Mouse (Mus musculus): ENCODE measurements around the gene Thap8. TPM values are rescaled to one million over a fixed set of nuclear protein-coding genes. Genes with fewer than 3 reads are reported as not detected.

Thap8 gene
- polyA plus RNA-seq, 1 experiment from 2014 or later, result 0.22 TPM

DNA sequence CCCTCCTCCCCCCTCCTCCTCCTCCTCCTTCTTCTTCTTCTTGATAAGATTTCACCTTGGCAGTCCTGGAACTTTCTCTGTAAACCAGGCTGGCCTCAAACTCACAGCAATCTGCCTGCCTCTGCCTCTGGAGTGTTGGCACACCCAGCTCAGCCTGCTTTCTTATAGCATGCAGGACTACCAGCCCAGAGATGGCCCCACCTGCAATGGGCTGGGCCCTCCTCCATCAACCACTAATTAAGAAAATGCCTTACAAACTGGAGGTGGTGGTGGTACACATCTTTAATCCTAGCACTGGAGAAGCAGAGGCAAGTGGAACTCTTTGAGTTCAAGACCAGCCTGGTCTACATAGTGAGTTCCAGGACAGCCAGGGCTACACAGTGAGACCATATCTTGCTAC is 46.5 kb downstream of the Thap8 start:
- no peaks in the 10 kb centered on the region; the same call in 1 of the 2 replicates for H3K4me1 ChIP-seq (replicated peaks; ENCODE audit: control insufficient read depth, insufficient read depth, low read length)
- H3K36me3 ChIP-seq (ENCODE audit: control insufficient read depth, insufficient read depth), result no peaks in the 10 kb centered on the region
- H3K4me2 ChIP-seq (replicated peaks; ENCODE audit: low read depth), result no peak overlapping the region
- H3K4me3 ChIP-seq (ENCODE audit: low read depth, low read length), result no peak overlapping the region
- H3K27me3 ChIP-seq (replicated peaks; ENCODE audit: control insufficient read depth, insufficient read depth, low read length), result peaks cover 7% of the 10 kb centered on the region; the same call in 1 of the 2 replicates
- no peak for TF ChIP-seq CTCF (IDR thresholded peaks at IDR 0.05; ENCODE audit: low read depth)
- ATAC-seq, result no peak
- no peaks in the 10 kb centered on the region for H3K9me3 ChIP-seq (ENCODE audit: control insufficient read depth)
- H3K27ac ChIP-seq (ENCODE audit: low read depth, low read length), result no peak overlapping the region
- H3K9ac ChIP-seq (ENCODE audit: low read depth, low read length), result no peak overlapping the region

DNA sequence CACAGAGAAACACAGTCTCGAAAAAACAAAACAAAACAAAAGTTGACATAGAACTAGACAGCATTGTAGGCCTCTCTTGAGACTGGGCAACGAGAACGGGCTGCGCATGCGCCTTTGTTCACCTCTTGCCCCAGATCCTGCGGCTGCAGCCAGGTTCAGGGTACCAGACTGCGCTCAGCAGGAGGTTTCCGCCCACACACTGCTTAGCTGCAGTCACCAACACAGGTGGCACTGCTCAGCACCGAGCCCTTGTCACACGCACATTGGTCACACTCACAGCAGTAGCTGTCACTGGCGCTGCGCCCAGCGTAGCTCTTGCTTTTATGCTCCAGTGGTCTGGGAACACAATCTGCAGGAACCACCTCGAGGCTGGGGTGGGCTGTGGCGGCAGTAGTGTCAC is 47.2 kb downstream of the Thap8 start:
- ATAC-seq, result no peak
- no peak for TF ChIP-seq CTCF (IDR thresholded peaks at IDR 0.05; ENCODE audit: low read depth)

DNA sequence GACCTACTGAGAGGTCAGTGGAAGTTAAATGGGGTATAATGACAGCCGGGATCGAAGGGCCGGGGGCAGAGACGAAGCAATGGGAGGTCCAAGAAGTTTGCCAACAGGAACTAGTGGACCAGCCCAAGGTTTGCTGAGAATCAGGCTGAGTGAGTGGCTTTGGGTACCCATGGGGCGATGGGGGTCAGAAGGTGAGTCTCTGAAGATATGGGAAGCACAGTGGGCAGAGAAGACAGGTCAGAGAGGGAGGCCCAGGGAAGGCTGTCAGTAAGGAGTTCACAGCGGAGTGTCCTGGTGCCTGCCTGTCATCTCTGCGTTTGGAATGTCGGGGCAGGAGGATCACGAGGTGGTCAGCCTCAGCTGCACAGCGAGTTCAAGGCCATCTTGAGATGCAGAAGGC is 48.5 kb downstream of the Thap8 start:
- H3K9me3 ChIP-seq (ENCODE audit: control insufficient read depth), result no peaks in the 10 kb centered on the region
- no peaks in the 10 kb centered on the region for H3K36me3 ChIP-seq (ENCODE audit: control insufficient read depth, insufficient read depth)
- WGBS, result 56% methylated on average over 10 of the region's 10 CpGs
- no peak overlapping the region for H3K4me3 ChIP-seq (ENCODE audit: low read depth, low read length)
- ATAC-seq, result no peak
- H3K4me1 ChIP-seq (replicated peaks; ENCODE audit: control insufficient read depth, insufficient read depth, low read length), result no peaks in the 10 kb centered on the region
- H3K27me3 ChIP-seq (replicated peaks; ENCODE audit: control insufficient read depth, insufficient read depth, low read length), result peaks cover 11% of the 10 kb centered on the region; the same call in 1 of the 2 replicates
- no peak for TF ChIP-seq CTCF (IDR thresholded peaks at IDR 0.05; ENCODE audit: low read depth)
- no peak overlapping the region for H3K9ac ChIP-seq (ENCODE audit: low read depth, low read length)
- no peak overlapping the region for H3K4me2 ChIP-seq (replicated peaks; ENCODE audit: low read depth)
- H3K27ac ChIP-seq (ENCODE audit: low read depth, low read length), result no peak overlapping the region

More for the DNA sequence above, 47.2 kb downstream of the Thap8 start:
- Histone ChIP-seq H3K9ac (ENCODE audit: low read depth, low read length) (no peak overlapping the region), H3K4me1 (replicated peaks; ENCODE audit: control insufficient read depth, insufficient read depth, low read length) (no peaks in the 10 kb centered on the region; the same call in 1 of the 2 replicates), H3K4me3 (ENCODE audit: low read depth, low read length) (no peak overlapping the region), H3K27me3 (replicated peaks; ENCODE audit: control insufficient read depth, insufficient read depth, low read length) (peaks cover 11% of the 10 kb centered on the region; the same call in 1 of the 2 replicates), H3K9me3 (ENCODE audit: control insufficient read depth) (no peaks in the 10 kb centered on the region), H3K27ac (ENCODE audit: low read depth, low read length) (no peak overlapping the region), H3K36me3 (ENCODE audit: control insufficient read depth, insufficient read depth) (no peaks in the 10 kb centered on the region), H3K4me2 (replicated peaks; ENCODE audit: low read depth) (no peak overlapping the region)
- WGBS, result 63% methylated on average over 15 of the region's 15 CpGs

DNA sequence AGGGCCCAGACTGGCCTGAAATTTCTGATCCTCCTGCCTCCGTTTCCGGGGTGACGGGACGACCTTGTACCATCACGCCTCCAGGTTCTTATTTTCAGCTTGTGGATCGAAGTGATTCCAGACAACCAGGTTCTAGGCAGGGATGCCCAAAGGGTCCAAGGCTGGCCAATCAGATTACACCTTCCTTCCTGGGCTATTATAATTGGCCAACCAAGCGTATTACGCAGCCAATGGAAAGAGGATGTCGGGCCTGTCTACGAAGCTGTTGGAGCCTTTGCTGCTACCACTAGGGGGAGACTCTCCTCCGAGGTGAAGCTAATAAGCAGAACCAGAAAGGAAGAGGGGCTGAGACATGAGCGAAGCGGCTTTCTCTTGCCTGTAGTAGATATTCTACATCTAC is 52.0 kb downstream of the Thap8 start:
- peak; percentile 87 for TF ChIP-seq CTCF (IDR thresholded peaks at IDR 0.05; ENCODE audit: low read depth)
- Histone ChIP-seq H3K27me3 (replicated peaks; ENCODE audit: control insufficient read depth, insufficient read depth, low read length) (peaks cover 18% of the 10 kb centered on the region; the same call in 1 of the 2 replicates), H3K4me1 (replicated peaks; ENCODE audit: control insufficient read depth, insufficient read depth, low read length) (peaks cover 4% of the 10 kb centered on the region; the same call in 1 of the 2 replicates), H3K9me3 (ENCODE audit: control insufficient read depth) (no peaks in the 10 kb centered on the region), H3K9ac (ENCODE audit: low read depth, low read length) (no peak overlapping the region), H3K27ac (ENCODE audit: low read depth, low read length) (no peak overlapping the region), H3K36me3 (ENCODE audit: control insufficient read depth, insufficient read depth) (no peaks in the 10 kb centered on the region), H3K4me2 (replicated peaks; ENCODE audit: low read depth) (no peak overlapping the region; the same call in 1 of the 2 replicates), H3K4me3 (ENCODE audit: low read depth, low read length) (no peak overlapping the region)
- peak; percentile 67 for ATAC-seq
- WGBS, result 9% methylated on average over 13 of the region's 13 CpGs

DNA sequence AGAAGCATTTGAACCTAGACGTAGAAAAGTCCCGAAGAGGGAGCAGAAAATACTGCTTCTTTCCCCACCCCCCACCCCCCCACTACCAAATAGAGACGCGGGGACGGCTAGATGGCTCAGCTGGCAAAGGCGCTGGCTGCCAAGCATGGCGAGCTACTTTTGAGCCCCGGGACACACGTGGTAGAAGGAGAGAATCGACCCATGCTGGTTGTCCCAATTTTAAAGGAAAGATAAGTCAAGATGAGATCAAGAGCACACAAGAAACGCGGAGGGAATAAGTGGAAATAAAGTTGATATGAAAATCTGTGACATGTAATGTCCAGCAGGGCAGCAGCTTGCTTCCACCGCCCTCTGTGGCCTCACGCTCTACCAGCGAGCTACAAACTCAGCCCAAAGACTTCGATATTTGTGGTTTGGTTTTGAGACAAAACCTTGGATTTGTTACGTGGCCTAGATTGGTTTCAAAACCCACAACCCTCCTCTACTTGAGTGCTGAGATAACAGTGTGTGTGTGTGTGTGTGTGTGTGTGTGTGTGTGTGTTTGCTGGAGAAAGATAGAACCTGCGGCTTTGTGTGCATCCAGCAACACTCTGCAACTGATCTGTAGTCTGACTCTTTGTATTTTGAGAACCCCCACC is 52.8 kb downstream of the Thap8 start:
- Histone ChIP-seq H3K4me3 (ENCODE audit: low read depth, low read length) (no peak overlapping the region), H3K9me3 (ENCODE audit: control insufficient read depth) (no peaks in the 10 kb centered on the region), H3K4me1 (replicated peaks; ENCODE audit: control insufficient read depth, insufficient read depth, low read length) (peaks cover 4% of the 10 kb centered on the region; the same call in 1 of the 2 replicates), H3K4me2 (replicated peaks; ENCODE audit: low read depth) (no peak overlapping the region), H3K27ac (ENCODE audit: low read depth, low read length) (no peak overlapping the region), H3K27me3 (replicated peaks; ENCODE audit: control insufficient read depth, insufficient read depth, low read length) (peaks cover 18% of the 10 kb centered on the region; the same call in 1 of the 2 replicates), H3K9ac (ENCODE audit: low read depth, low read length) (no peak overlapping the region), H3K36me3 (ENCODE audit: control insufficient read depth, insufficient read depth) (no peaks in the 10 kb centered on the region)
- 65% methylated on average over 18 of the region's 18 CpGs for WGBS
- no peak for ATAC-seq
- no peak for TF ChIP-seq CTCF (IDR thresholded peaks at IDR 0.05; ENCODE audit: low read depth)

DNA sequence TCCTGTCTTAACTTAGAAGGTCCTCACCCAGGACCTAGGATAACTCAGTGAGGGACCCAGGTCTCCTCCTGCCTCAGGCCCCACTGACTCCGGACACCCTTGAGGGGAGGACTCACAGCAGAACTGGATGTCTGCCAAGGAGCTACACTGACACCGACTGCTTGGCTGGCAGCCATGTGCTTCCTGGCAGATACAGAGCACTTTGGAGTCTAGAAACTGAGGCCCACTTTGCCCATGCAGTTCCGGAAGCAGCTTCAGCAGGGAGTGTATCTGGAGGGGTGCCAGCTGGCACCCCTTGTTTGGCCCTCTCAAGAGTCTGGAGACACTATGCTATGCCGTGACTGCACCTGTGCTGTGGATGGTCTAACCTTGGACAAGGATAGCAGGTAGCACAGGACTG is 53.5 kb downstream of the Thap8 start:
- H3K9ac ChIP-seq (ENCODE audit: low read depth, low read length), result no peak overlapping the region
- peak; percentile 69 for ATAC-seq
- H3K27ac ChIP-seq (ENCODE audit: low read depth, low read length), result no peak overlapping the region
- H3K4me1 ChIP-seq (replicated peaks; ENCODE audit: control insufficient read depth, insufficient read depth, low read length), result peaks cover 4% of the 10 kb centered on the region; the same call in 1 of the 2 replicates
- no peak overlapping the region for H3K4me3 ChIP-seq (ENCODE audit: low read depth, low read length)
- H3K9me3 ChIP-seq (ENCODE audit: control insufficient read depth), result no peaks in the 10 kb centered on the region
- H3K4me2 ChIP-seq (replicated peaks; ENCODE audit: low read depth), result peak overlapping the region; percentile 6; the same call in 1 of the 2 replicates
- peaks cover 18% of the 10 kb centered on the region; the same call in 1 of the 2 replicates for H3K27me3 ChIP-seq (replicated peaks; ENCODE audit: control insufficient read depth, insufficient read depth, low read length)
- WGBS, result 17% methylated on average over 4 of the region's 4 CpGs
- TF ChIP-seq CTCF (IDR thresholded peaks at IDR 0.05; ENCODE audit: low read depth), result no peak
- H3K36me3 ChIP-seq (ENCODE audit: control insufficient read depth, insufficient read depth), result no peaks in the 10 kb centered on the region

All from intestine, postnatal 0 days (tissue).